Mouse (Mus musculus): ENCODE data around the gene Ube2e2.

- TF ChIP-seq MXI1 (IDR thresholded peaks at IDR 0.05; ENCODE audit: low read depth, low read length) (no peak), MYB (IDR thresholded peaks at IDR 0.05; ENCODE audit: low read depth, low read length) (no peak), TCF12 (IDR thresholded peaks at IDR 0.05; ENCODE audit: low read depth, low read length) (no peak), NRF1 (IDR thresholded peaks at IDR 0.05; ENCODE audit: insufficient read depth, low read depth, low read length, poor library complexity, severe bottlenecking) (no peak), GATA1 (IDR thresholded peaks at IDR 0.05; ENCODE audit: low read depth, low read length) (no peak), CTCF (IDR thresholded peaks at IDR 0.05 in 2 of 3, conservative IDR thresholded peaks at IDR 0.05 in 1 of 3; ENCODE audit: control insufficient read depth in 1 of 3, insufficient read depth in 1 of 3, low read depth in 2 of 3, low read length in 3 of 3, poor library complexity in 1 of 3, severe bottlenecking in 1 of 3) (no peak), JUND (IDR thresholded peaks at IDR 0.05; ENCODE audit: low read depth, low read length) (no peak), ZNF384 (IDR thresholded peaks at IDR 0.05; ENCODE audit: low read depth, low read length) (no peak)
Observed at GRCm38 (mm10) chr14:18697662-18698225, 196.3 kb downstream of the Ube2e2 start.

All from MEL (cell line).